Mouse (Mus musculus) lung, postnatal 25 days (tissue): ENCODE measurements around the gene Chrd.

ENCODE experiments used
- DNase-seq: peaks from one replicate; pipeline ENCODE4 v3.0.0; 2022; ENCODE audit warnings: low spot score

The Chrd gene

GRCm38 (mm10) chr16:20733731-20734730, 1.1 kb downstream of the Chrd start, which contains the start of gene Thpo:
Gene Thpo, minus strand, starts transcription at chr16:20734511.
- no peak for DNase-seq

DNA sequence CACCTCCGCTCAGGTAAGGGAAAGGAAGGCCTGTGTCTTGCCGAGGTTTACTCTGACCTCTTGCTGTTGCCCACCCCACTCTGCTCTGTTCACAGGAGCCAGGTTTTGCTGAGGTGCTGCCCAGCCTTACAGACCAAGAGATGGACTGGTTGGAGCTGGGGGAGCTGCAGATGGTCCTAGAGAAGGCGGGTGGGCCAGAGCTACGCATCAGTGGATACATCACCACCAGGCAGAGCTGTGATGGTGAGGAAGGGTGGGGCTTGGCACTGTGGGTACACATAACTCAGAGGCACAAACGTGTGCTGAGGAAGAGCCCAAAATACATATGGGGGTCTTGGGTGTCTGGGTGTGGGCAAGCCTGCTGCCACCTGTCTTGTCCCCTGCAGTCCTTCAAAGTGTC, 2.7 kb downstream of the Chrd start:
- DNase-seq, result no peak

DNA sequence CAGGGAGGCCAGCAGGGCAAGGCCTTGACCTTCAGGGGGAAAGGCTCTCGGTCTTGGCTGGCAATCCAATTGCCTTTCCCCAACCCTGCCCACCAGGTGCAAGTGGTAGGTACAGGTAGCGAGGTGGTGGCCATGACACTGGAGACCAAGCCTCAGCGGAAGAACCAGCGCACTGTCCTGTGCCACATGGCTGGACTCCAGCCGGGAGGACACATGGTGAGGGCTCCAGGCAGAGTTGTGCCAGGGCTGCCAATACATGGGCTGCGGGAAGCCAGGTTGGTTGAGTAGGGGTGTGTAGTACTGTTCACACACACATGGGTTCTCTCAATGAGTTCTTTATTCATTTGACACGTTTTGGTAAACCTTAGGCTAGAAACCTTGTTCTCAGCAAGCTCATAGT, 3.2 kb downstream of the Chrd start:
- no peak for DNase-seq

DNA sequence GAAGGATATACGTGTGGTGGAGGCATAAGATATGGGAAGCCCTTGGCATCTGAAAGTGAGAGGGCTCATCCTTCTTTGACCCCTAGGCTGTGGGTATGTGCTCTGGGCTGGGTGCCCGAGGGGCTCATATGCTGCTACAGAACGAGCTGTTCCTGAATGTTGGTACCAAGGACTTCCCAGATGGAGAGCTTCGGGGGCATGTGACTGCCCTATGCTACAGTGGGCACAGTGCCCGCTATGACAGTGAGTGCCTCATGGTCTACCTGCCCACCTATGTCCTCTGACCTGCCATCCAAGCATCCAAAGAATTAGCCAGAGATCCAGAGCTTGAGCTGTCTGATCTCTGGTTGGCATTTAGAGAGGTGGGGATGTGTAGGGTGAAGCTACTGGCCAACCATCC, 3.9 kb downstream of the Chrd start:
- no peak for DNase-seq

GRCm38 (mm10) chr16:20739845-20740244, 6.9 kb downstream of the Chrd start:
- no peak for DNase-seq

DNA sequence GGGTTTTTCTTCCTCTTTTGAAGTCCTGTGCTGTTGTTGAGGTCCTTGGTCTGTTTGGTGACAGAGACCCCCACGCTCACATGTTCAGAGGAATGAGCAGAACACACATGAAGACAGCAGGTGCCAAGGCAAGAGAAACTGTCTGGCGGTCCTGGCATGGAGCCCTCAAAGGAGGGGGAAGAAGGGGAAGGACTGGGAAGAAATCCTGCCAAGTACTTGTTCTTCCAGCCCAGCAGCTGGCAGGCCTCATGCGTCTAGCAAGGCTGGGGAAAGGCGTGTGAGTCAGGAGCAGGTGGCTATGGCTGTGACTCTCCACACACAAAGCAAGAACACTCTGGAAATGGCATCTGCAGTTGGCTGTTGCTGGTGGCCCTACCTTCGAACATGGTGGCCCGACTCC, 13.7 kb downstream of the Chrd start:
- DNase-seq, result peak; percentile 69

GRCm38 (mm10) chr16:20750518-20750917, 17.6 kb downstream of the Chrd start:
- DNase-seq, result no peak

DNA sequence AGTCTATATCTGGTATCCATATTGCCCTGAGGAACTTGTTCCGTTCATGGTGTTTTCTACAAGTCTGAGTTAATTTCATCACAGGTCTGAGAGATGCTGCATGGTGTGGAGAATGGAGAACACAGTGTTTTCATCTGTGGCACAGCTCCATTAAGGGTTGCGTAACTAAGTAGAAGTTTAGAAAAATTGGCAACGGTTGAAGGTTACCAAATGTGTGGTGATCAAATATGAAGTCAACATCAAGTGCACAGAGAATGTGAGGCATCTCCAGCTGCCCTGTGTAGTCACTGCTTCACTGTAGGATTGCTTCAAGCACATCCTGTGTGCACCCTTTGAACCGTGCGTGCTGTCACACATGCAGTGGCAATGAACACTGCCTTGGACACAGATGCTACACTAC, 23.1 kb downstream of the Chrd start:
- peak; percentile 61 for DNase-seq

GRCm38 (mm10) chr16:20757385-20757784, 24.5 kb downstream of the Chrd start:
- DNase-seq, result no peak

GRCm38 (mm10) chr16:20761681-20762080, 28.8 kb downstream of the Chrd start:
- peak; percentile 65 for DNase-seq

GRCm38 (mm10) chr16:20765244-20765643, 32.3 kb downstream of the Chrd start:
- DNase-seq, result peak; percentile 31

- no peak for DNase-seq
Observed at GRCm38 (mm10) chr16:20775021-20775420, 42.1 kb downstream of the Chrd start.

- DNase-seq, result no peak
Observed at GRCm38 (mm10) chr16:20779846-20780245, 46.9 kb downstream of the Chrd start.

DNA sequence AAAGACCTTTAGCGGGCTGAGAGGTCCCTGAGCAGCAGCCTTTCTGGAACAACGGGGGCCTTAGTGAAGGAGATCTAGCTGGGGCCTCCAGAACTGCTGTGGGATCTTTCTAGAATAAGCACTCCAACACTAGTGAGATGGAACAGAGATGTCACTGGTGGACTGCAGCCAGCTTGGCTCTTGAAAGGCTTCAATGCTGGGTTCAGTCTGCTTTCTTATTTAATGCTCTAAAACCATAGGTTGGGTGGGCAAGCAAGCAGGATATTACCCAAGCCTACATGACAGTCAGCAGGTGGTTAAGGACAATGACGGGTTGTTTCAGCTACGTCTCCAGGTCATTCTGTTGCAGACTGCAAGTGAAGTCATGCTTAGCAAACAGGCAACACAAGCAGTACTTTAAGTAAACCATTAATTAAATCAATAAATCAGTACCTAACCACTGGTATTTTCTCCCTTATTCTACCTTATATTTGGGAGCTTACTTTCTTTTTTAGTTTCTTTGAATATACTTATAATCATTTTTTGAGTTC, 48.2 kb downstream of the Chrd start:
- DNase-seq, result no peak

- no peak for DNase-seq
Observed at GRCm38 (mm10) chr16:20783891-20784290, 51.0 kb downstream of the Chrd start.

DNA sequence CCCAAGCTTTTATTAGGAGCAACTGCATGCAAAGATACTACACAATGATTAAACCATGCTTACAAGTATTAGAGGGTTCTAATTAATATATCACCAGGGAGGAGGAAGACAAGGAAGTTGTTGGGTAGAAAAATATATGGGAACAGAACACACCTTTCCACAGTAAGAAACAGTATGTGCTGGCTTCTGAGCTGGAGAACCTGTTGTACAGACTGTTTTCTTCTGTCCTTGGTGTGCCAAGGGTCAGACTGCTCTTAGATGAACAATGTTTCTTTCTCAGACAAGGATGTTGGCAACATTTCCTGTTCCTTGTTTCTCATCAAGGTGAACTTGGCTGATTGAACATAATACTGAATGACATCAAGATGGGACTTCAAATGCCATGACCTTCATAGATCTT, 51.8 kb downstream of the Chrd start:
- DNase-seq, result no peak

DNA sequence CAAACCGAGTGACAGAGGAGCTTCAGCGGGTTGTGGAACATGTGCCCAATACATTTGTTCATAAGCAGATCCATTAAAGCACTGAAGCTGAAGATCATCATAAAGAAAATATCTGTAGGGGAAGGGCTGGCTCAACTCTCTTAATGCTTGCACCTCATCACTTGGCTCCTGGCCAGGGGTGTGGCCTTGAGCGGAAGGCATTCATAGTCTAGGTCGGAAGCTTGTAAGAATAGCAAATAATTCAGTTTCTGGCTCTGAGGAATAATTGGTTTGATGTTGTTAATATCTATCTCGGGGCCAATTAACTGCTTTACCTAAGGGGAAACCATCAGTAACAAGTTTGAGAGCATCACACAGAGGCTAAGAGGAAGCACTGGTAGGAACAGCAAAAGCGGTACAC, 53.6 kb downstream of the Chrd start:
- no peak for DNase-seq

DNA sequence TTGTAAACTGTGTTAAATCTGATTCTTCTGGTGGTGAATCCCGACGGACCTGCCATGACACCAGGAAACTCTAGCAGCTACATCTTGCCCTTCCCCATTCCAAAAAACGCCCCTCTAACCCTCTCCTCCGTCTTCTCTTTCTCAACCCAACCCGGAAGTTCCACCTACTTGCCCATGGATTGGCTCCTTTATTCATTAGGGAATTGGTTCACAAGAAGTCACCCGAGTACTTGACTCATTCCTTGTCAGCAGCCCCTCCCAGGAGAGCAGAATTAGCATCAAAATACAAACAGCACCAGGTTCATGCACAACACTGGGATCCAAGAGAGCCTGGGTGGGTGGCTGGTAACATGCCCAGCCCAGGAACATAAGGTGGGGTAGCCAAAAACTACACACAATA, 58.9 kb downstream of the Chrd start:
- DNase-seq, result no peak
